Mouse (Mus musculus): ENCODE measurements around the gene Lonp1. TPM values are rescaled to one million over a fixed set of nuclear protein-coding genes. Genes with fewer than 3 reads are reported as not detected.
"Not testable (repeated sequence)": the region's sequence is repeated elsewhere in the genome, so short reads cannot be mapped to it uniquely, and the experiment has no call there.

Gene Lonp1
- total RNA-seq, 2 experiments from 2014 or later, result 89.0 to 90.5 TPM

DNA sequence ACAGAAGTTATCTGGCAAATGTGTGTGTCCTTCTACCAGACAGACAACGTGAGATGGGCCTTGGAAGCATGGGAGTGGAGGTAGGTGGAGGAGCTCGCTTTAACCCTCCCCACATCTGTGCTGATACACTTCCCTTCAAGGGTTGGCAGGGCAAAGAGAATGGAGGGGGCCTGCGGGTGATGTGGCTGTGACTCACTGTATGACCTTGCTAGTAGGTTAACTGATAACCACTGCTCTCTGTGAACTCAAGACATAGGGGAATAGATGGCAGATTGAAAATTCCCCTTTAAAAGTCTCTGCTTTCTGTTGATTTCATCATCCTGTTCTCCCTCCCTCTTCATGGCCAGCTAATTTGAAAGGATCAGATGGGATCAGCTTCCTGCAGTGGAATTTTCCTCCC is 1.2 kb downstream of the Lonp1 start:
- no peak for DNase-seq

DNA sequence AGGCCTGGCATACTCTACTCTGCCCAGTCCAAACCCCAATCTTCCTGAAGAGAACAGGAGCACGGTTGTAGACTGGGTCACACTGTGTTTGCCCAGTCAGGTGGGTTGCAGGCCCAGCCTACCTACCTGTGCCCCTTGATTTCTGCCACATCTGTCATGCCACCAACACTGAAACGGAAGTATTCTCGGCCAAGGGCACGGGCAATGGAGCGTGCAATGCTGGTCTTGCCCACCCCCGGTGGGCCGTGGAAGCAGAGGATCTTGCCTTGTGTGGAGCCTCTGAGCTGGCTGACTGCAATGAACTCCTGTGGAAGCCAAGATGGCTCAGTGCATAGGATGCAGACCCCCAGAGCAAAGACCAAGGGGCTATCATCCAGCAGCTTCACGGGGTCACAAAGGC is 9.1 kb downstream of the Lonp1 start:
- no peak for DNase-seq

DNA sequence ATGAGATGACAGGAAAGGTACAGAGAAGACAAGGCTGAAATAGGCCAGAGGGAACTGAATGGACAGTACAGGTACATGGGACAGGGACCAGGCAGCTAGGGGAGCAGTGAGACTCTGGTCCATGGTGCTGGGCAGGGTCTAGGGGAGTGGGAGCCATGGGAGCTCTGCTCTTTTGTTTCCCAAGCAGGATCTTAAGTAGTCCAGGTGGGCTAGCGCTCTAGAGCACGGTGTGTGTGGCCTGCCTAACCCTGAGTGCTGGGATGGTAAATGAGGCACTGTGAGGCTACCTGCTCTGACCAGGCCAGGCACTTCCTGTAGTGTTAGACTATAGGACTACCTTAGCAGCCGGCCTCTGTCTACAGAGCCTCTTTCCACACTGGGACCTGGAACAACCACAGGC is 10.0 kb downstream of the Lonp1 start:
- DNase-seq, result no peak

DNA sequence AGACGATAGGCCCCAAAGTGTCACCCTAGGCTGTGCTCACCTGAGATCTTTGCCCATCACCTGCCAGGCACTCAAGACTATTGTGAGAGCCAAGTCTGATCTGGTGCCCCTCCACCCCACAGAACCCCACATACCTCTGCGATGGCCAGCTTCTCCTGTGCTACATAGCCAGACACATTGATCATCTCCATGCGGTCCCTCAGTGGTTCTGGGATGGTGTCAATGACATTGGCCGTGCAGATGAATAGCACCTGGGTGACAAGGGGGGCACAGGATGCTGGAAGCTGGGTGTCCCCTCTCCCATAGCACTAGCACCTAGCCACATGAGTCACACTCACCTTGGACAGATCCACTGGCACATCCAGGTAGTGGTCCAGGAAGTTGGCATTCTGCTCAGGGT is 10.9 kb downstream of the Lonp1 start:
- DNase-seq, result no peak

DNA sequence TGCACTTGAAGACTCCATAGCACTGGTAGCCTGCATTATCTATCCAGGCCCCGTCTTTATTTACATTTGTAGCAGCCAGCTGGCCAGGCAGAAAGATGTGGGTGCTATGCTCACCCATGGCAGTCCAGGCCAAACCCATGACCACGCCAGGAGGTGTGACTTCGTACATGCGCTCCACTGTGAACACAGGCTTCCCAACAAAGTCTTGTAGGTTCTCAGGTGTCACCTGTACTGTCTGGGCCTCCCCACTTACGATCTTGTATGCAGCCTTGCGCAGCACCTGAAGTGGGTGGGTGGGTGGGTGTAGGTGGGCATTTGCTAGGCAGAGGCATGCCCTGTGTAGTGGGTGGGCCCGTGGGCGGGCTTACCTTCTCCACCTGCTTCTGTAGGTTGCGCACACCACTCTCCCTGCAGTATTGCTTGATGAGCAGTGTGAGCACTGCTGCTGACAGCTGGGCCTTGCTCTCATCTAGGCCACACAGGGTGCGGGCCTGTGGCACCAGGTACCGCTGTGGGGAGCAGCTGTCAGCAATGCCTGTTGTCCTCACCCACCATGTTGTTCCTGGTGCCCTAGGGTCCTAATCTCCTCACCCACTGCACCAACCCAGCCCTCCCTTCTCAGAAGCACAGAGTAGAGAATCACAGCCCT is 11.4 kb downstream of the Lonp1 start:
- no peak for DNase-seq

DNA sequence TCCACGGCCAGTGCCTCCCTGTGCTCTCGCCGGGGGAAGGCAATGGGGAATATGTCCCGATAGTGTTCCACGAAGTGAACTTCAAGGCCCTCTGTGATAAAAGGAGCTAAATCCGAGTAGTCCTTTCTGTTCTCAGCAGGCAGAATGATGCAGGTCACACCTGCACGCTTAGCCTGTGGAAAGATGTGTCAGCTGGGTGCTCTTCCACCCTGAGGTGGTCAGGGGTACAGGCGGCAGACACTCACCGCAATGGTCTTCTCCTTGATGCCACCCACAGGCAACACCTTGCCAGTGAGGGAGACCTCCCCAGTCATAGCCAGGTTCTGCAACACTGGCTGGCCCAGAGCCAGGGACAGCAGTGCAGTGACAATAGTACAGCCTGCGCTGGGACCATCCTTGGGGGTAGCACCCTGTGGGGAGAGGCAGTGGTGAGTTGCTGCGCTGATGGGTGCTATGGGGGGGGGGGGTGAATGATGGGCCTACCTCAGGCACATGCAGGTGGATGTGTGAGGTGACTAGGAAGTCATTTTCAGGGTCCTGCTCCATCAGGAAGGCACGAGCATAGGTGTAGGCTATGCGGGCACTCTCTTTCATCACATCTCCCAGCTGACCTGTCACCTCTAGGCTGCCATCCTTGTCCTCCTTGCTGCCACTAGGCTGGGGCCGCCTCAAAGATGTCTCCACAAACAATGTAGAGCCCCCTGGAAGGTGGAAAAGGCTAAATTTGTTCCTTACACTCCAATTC is 12.1 kb downstream of the Lonp1 start:
- peak; percentile 43 for DNase-seq

DNA sequence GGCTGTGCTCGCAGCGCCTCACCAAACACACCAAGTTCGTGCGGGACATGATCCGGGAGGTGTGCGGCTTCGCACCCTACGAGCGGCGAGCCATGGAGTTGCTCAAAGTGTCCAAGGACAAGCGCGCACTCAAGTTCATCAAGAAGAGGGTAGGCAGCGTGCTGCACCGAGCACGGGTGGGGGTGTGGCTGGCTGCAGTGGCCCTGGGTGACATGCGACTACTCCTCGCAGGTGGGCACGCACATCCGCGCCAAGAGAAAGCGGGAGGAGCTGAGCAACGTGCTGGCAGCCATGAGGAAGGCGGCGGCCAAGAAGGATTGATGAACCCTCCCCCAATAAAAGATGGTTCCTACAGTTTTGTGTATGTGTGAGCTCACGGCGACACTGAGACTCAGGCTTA is 12.8 kb downstream of the Lonp1 start:
- DNase-seq, result peak; percentile 50

DNA sequence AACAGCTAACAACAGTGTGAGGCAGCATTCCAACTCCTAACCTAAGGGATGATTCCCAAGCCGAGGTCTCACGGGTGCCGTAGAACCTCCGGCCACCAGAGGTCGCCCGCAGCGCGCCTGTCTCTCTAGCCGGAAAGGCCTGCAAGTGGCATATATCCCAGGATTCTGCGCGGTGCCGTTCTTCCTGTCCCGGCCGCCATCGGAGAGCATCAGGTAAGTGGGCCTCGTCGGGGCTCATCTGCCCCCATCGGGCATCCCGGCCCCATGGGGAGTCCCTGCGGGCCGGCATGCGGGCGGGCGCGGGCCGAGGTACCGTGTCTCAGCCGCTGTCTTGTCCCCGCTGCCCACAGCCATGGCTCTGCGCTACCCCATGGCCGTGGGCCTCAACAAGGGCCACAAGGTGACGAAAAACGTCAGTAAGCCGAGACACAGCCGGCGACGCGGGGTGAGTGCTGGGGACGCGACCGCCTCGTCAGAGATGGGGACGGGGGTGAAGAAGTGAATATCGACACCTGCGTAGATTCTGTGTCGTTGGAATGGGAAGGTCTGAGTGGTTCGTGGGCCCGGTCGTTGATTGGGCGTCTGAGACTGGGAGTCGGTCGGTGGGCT is 13.3 kb downstream of the Lonp1 start, which contains the start of gene Rpl36:
Gene Rpl36 (plus strand): TSS at position 181 of the 609 bp plus-strand sequence.
- DNase-seq, result peak; percentile 98

DNA sequence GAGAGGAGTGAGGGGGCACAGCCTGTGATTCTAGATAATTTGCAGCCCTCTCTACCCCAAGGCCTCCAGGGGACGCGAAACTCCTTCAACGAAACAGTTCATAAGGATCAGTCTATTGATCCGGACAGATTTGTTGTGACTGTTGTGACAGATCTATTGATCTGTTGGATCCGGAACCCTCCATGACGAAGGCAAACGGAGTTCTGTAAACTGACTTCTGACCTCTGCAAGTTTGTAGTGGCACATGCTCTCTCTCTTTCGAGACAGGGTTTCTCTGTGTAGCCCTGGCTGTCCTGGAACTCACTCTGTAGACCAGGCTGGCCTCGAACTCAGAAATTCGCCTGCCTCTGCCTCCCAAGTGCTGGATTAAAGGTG is 14.1 kb downstream of the Lonp1 start:
- not testable (repeated sequence) for DNase-seq

DNA sequence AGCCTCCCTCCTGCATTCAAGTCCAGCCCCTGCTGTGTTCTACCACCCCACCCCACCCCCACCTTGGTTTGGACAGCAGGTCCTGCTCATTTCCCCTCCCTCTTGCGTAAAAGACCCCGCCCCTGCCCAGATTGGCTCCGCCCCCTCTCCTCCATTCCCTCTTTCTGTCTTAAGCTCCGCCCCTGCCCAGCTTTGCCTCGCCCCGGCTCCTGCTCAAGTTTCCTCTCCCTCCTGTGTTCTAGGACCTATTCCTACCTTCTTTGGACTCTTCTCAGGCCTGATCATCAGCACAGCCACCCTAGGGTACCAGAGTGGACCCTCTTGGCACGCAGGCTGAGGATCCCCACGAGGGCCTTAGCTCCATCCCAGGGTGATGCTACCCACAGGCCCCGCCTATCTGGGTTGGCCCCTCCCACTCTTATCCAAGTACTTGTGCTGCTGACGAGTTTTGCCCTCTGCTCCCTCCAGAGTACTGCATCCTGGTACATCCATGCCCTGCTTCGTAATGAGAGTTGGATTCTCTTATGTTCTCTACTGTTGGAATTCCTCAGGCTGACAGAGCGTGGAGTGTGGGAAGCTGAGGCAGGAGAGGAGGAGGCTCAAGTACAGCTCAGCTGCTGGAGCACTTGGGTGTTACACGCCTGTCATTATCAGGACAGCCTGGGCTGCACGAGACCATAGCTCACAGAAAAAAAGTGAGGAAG is 14.7 kb downstream of the Lonp1 start:
- DNase-seq, result peak; percentile 49

DNA sequence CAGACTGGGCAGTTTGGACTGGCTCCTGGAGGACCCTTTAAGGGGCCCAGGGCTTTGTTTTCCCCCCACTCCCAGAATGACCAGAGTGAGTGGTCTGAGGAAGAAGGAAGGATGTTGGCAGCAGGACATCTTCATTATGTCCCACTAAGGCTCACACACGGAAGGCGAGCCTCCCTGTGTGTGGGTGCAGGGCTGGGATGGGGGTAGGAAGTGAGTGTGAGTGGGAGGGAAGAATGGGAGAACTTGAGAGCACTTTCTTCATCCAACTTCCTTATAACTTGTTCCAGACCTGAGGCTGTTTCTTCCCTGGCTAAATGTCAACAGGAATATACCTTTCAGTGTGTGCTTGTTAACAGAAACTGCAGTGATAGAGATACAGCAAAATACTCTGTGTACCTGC is 15.4 kb downstream of the Lonp1 start:
- no peak for DNase-seq

DNA sequence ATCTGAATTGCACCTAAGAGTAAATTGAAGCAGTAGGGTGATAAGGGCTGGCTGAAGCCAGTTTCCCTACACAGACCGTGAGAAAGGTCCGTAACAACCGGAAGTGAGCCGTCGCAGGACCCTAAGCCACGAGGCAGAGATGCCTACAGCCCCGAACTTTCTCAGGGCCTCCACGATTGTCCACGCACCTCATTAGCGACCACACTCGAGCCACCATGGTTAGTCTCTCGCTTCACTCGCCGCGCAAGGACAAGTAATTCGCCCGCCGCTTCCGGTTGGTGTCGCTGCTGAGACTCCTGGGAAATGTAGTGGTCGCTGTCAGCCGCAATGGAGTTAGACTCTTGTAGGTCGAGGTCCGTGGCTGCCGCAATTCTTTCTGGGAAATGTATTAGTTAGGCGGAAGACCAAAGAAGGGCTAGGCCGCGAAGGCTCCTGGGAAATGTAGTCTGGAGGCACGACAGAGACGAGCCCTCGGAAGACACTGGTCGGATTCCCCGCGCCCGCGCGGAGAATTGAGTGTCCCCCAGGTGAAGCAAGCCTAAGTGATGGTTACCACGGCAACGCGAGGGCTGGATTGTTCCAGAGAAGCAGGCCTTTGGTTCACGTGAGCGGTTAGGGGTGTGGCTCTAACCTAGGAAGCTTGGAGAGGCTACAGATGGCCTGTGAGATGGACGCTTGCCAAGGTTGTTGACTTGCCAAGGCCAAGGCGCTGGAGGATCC is 17.1 kb downstream of the Lonp1 start, which contains the start of gene 2410015M20Rik:
Gene 2410015M20Rik (minus strand): TSS at position 320 of the 720 bp plus-strand sequence.
- peak; percentile 95 for DNase-seq

DNA sequence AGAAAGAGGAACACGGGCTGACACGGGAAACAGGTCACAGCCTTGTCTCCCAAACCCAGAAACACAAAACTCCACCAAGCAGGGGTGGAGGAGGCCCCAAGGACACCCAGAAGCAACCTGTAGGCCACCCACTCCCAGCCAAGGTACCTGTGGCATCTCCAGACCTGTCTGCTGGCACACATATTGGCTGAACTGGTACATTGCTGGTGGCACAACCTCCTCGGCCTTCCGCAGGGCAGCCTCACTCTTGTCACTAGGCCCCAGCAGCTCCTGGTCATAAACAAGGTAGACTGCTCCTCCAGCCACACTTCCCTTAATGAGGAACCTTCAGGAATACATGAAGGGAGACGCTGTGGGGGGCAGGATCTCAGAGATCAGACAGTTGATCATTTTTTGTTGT is 18.0 kb downstream of the Lonp1 start:
- no peak for DNase-seq

DNA sequence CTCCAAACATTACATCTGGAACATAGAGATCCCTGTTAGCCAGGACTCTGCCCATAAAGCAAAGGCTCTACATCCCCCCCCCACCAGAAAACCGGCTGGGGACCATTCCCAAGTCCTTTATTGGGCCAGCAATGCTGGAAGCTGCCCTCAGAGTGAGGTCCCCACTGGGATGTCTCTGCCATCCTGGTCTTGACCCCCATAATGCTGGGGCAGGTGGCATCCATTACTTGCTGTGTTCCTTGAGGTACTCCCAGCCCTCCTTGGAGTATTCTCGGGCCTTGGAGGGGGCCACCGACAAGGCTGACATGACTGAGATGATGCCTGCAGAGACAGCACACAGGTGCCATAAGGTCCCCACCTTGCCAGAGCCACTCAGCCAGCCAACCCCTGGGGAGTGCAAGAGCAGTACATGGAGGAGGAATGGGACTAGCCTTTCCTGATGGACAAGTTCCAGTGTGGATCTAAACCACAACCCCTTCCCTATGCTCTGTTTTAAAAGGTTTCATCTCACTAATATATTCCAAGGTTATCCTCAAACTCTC is 19.1 kb downstream of the Lonp1 start:
- DNase-seq, result no peak

DNA sequence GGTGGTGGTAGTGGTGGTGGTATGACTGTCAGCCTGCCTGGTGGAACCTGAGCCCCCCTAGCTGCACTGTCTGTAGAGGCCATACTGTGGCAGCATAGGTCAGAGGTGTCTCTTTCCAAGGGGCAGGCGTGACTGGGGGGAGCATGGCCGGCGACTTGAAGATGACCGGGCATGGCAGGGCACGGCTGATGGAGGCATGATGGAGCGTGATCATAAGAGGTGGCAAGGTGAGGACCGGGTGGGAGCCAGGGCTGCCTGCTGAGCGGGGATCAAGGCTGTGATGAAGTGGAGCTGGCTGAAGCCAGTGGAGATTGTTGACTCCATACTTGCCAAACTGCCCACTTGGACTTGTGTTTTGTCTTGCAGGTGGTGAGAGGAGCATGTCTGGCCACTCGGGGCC is 21.3 kb downstream of the Lonp1 start:
- no peak for DNase-seq

DNA sequence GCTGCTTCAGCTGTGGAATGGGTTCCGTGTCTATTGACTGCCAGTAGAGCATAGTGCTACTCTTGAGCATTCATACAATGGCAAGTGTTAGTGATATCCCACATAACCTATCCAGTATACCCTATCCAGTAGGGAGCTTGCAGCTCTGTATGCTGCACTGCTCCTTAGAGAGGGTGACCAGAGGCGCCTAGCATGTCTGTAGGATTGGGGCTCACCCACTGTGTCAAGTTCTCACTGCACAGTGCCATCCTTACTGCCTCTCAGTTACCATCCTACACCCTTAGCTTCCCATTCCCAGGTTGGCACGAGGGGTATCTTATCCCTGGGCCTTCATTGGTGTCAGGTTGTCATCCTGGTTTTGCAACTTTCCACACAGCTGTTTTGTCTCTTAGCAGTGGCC is 22.3 kb downstream of the Lonp1 start:
- DNase-seq, result no peak

DNA sequence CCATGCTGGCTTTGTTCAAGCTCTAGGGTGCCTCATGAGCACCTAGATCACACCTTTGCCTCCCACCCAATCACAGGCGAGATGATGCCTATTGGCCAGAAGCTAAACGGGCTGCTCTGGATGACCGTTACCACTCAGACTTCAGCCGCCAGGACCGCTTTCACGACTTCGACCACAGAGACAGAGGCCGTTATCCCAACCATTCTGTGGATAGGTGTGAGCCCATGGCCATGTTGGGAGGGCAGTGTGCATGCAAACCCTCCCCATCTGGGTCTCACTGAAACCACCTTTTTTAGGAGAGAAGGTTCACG is 22.7 kb downstream of the Lonp1 start:
- DNase-seq, result no peak

DNA sequence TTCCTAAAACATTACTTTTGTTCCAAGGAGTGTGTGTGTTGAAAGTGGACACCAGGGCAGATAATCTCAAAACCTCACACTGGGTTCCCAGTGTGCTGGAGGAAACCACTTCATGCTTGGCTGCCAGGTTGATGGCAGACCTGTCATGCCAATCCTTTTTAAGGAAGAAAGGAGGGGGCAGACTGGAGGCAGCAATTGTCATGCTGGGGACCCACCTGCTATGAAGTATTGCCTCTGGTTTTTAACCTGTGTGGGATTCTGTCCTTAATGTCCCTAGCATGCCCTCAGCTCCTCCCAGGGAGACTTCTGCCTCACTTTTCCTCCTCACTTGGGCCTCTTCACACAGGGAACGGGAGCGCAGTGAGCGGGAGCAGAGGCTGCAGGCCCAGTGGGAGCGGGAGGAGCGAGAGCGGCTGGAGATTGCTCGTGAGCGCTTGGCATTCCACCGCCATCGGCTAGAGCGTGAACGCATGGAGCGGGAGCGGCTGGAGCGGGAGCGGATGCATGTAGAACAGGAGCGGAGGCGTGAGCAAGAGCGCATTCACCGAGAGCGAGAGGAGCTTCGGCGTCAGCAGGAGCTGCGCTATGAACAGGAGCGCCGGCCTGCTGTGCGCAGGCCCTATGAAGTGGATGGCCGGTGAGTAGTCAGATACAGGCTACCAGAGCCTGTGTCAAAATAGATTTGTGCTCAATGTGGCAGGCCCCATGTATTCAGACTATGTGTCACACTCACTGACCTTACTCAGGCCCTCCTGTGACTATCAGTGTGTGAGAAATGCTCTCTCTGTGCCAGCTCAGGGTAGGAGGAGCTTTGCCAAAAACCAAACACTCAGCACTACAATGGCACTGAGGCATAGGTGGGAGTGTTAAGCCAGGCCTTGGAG is 23.3 kb downstream of the Lonp1 start:
- DNase-seq, result no peak

DNA sequence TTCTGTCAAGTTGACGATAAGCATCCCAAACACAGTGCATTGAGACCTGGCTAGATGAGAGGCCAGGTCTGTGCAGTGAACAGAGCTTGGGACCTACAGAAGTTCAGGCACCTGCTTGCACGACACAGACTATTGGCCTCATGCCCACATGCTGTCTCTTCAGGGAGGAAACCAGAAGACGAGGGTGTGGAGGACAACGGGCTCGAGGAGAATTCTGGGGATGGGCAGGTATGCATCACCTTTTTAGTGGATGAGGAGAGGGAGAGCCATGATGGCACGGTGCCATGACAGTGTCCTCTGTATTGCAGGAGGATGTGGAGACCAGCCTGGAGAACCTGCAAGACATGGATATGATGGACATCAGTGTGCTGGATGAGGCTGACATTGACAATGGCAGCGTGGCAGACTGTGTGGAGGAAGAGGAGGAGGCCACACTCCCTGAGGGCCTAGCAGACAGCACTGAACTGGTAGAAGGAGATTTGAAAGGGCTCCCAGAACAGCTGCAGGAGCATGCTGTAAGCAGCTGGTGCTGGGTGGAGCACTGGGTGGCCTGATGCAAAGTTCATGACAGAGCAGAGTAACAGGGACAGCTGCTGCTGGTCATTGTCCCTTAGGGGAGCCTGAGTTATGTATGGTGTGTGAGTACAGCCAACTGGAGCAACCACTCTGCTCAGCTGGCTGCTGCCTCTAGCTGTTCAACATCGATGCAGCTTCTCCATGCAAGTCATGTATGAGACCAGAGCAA is 33.0 kb downstream of the Lonp1 start:
- DNase-seq, result peak; percentile 54

DNA sequence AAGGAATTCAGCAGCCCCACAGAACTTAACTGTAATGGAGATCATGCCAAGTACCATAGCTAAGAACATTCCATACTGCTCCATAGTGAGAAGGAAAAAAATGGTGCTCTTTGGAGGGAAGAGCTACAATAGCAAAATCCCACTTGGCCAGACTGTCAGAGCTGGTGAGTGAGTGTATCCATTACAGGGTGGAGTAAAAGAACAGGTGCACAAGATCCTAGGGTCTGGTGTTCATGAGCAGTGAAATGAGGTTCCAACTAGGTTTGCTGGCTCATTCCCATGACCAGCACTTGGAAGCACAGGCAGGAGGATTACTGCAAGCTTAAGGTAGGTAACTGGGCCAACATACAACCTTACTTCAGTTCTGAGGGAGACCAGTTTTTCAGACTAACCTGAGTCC is 34.1 kb downstream of the Lonp1 start:
- no peak for DNase-seq

DNA sequence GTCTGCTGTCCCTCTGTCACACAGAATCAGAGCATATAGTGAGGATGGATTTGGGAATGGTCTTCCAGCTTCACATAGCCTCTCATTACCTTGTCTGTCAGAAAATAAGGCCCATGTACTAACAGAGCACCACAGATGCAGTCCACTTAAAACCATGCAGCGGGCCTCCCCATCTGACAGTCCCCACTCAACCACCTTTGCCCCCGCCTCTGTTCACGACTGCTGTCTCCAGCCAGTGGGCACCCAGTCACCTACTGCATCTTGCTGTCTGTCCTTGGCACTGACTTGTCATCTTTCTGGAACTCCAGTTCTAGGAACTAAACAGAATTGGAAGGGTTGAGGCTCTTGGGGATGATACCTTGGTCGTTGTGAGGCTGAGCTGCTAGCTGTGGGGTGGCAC is 37.8 kb downstream of the Lonp1 start:
- DNase-seq, result no peak

Measured in heart, postnatal 4 days (tissue).